Mouse (Mus musculus) ES-E14 (cell line): ENCODE results near the gene Mgrn1.

ENCODE experiments used
- CHD2 ChIP-seq: IDR thresholded peaks from 2 replicates; pipeline ENCODE4 v1.6.1; 2014; ENCODE audit warnings: mild to moderate bottlenecking, low read depth, low read length, inconsistent platforms
- HCFC1 ChIP-seq: IDR thresholded peaks from 2 replicates; pipeline ENCODE4 v1.6.1; 2012; ENCODE audit warnings: low read length, inconsistent platforms, borderline replicate concordance; ENCODE audit not compliant: insufficient read depth
- MAFK ChIP-seq: IDR thresholded peaks from 2 replicates; pipeline ENCODE4 v1.6.1; 2014; ENCODE audit warnings: mild to moderate bottlenecking, low read depth, low read length, inconsistent platforms; ENCODE audit not compliant: insufficient read depth

GRCm38 (mm10) chr16:4848090-4848489, 38.0 kb upstream of the Mgrn1 start:
- TF ChIP-seq HCFC1, result no peak
- no peak for TF ChIP-seq CHD2
- TF ChIP-seq MAFK, result no peak
